Mouse (Mus musculus): ENCODE data around the gene 4930558C23Rik.
"Not testable (repeated sequence)": the region's sequence is repeated elsewhere in the genome, so short reads cannot be mapped to it uniquely, and the experiment has no call there.

The 4930558C23Rik gene

DNA sequence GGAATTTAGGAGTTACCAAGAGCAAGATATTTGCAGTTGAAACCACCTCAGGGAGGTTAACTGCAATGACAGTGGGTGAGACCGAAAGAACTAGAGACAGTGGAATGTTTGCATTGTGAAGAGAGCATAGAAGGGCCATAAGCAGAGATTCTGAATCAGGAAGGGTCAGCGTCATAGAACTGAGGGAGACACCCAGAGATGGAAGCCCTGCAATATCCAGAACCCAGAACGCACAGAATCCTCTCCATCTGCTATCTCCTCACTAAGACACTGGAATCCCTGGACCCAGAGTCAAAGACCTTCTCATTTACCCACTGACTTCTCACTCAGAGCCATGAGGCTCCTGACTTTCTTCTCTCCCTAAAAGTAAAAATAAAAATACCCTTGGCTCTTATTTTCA lies at the start of gene 4930558C23Rik:
Gene 4930558C23Rik (minus strand): TSS at position 101 of the 400 bp plus-strand sequence.
- DNase-seq, result no peak

- DNase-seq, result peak; percentile 14 to 33
Observed at GRCm38 (mm10) chr3:95450915-95451314, 48.3 kb upstream of the 4930558C23Rik start.

DNA sequence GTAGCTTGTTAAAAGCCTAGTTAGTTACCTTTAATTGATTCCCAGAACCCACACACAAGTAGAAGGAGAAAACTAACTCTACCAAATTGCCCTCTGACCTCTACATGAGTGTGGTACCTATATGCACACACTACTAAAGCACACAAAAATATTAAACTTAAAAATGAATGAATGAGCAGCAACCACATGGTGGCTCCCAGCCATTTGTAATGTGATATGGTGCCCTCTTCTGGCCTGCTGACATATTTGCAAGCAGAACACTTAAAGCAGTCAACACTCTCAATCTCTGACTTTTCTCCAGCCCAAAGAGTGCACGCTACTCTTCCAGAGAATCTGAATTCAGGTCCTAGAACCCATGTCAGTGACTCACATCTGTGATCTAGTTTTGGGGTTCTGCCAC lies 47.8 kb upstream of the 4930558C23Rik start:
- DNase-seq, result peak; percentile 27 to 62

- no peak for DNase-seq
Observed at GRCm38 (mm10) chr3:95445311-95445710, 42.7 kb upstream of the 4930558C23Rik start.

- no peak for DNase-seq
Observed at GRCm38 (mm10) chr3:95442406-95443117, 39.9 kb upstream of the 4930558C23Rik start.

DNA sequence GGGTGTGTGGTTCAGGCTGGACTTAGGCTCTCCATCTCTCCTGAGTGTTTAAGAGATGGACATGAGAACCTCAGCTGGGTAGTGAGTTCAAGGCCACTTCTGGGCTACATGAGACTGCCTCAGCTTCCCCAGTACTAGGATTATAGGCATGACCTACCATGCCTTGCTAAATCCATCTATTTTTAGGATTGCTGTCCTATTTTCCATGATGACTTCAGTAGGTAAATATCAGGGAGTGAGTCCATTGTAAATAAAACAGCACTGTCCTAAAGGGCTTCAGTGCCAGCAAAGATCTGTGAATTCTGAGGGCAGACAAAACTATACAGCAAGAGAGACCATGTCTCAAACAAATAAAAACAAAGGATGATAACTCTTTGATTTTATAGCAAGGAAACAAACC lies 37.0 kb upstream of the 4930558C23Rik start:
- no peak for DNase-seq

GRCm38 (mm10) chr3:95438636-95439035 lies 36.0 kb upstream of the 4930558C23Rik start:
- not testable (repeated sequence) for DNase-seq

DNA sequence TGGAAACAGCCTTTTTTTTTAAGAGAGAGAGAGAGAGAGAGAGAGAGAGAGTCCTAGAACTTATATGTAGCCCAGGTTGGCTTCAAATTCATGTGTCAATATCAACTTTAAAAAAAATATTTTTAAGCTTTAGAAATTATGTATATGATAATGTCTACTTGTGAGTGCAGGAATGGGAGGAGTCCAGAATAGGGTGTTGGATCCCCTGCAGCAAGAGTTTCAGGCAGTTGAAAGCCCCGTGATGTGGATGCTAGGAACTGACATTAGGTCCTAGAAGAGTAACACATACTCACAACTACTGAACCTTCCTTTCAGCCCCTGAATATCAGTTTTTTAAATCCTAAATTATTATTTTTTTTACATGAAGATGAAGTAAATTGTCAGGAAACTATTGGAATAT lies 32.9 kb upstream of the 4930558C23Rik start:
- no peak for DNase-seq

DNA sequence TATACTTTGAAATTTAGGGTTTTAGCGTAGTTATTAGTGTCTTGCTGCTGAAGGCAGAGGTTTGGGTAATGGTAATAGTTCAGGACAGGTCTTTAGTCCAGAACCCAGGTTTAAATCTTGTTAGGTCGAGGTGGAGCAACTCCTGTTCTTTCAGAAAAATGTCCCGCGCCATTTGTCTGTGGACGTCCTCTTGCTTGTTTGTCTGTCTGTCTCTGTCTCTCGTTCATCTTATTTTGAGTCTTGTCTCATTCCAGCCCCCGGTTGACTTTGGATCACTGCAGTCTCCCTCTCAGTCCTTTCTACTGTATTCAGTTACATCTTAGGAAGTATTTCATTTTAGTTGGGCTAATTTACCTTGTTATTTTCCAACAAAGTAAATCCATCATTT lies 32.3 kb upstream of the 4930558C23Rik start:
- DNase-seq, result no peak

- DNase-seq, result peak; percentile 93 to 96
Observed at GRCm38 (mm10) chr3:95434136-95434982, 31.7 kb upstream of the 4930558C23Rik start, which contains the start of gene Arnt. Gene Arnt (plus strand): TSS chr3:95434388.

DNA sequence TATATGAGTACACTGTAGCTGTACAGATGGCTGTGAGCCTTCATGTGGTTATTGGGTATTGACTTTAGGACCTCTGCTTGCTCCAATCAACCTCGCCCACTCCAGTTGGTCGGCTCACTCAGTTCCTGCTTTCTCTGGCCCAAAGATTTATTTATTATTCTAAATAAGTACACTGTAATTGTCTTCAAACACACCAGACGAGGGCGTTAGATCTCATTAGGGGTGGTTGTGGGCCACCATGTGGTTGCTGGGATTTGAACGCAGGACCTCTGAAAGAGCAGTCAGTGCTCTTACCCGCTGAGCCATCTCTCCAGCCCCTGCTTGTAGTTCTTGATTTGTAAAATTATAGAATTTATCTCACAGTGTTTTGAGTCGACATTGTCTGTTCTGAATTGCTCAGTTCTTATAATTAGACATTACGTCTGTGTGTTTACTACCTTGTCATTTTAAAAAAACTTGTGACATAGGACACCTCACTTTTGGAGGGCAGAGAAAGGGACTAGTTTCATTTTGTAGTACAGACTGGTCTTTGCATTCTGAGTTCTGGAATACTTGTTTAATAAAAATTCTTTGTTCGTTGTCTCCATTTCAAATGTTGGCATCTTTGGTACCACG lies 30.8 kb upstream of the 4930558C23Rik start:
- no peak for DNase-seq

DNA sequence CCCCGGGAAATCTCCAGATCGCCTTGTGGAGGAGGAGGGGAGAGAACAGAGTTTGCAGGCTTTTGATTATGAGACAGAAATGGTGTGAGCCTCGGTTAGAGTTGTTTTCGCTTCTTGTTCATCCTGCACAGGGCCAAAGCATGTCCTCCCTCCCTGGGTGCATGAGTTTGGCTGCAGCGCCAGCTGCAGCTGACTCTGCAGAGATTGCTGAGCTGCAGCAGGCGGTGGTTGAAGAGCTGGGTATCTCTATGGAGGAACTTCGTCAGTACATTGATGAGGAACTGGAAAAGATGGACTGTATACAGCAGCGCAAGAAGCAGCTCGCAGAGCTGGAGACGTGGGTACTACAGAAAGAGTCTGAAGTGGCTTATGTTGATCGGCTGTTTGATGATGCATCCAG lies 25.8 kb upstream of the 4930558C23Rik start:
- DNase-seq, result not testable (repeated sequence)

DNA sequence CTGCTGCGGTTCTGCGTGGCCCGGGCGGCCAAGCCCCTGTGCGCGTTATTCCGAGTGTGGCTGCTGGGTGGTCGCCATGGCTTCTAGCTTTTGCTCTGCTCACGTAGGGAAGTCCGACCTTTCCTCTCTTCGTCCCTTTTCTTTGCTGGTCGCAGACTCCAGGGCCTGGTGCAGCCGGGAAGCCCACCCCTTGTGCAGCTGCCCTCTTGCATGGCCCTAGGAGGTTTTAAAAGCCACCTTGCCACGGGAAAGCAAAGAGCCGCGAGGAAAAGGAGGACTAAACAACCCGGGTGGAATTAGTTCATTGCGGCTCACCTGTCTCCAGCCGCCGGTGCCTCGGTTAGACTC lies 25.2 kb upstream of the 4930558C23Rik start:
- DNase-seq, result peak in 1 of 2 experiments; percentile 27

GRCm38 (mm10) chr3:95427117-95427890 lies 24.7 kb upstream of the 4930558C23Rik start:
- not testable (repeated sequence) for DNase-seq

DNA sequence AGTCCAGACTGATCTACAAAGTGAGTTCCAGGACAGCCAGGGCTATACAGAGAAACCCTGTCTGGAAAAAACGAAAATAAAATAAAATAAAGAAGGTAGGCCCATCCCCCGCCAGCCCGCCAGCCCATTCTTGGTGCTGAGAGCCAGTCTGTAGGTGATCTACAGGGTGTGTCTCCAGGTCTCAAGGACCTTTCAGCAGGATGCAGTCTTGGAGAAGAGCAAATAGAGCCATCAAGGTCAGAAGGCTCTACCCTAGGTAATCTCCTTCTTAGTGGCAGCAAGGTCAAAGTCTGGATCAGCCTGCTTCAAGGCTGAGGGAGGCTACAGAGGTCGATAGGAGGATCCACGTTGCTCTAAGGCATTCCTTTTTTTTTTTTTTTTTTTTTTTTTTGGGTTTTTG lies 23.8 kb upstream of the 4930558C23Rik start:
- DNase-seq, result not testable (repeated sequence)

DNA sequence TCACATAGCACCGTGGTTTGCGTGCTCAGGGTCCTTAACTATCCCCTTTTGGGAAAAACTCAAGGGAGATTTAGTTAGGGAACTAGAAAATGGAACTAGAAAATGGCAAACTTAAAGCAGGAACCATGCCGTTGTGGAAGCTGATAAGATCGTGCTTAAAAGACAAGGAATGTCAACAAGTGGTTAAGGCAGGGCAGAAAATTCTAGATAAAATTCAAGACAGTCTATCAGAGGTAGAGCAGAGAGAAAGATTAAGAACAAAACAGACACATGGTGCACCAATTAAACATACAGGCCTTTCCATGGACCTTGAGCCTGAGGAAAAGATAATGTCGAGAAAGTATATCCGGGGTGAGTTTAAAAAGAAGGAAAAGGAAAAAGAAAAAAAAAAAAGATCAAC lies 15.2 kb upstream of the 4930558C23Rik start:
- DNase-seq, result no peak

GRCm38 (mm10) chr3:95412268-95412667 lies 9.6 kb upstream of the 4930558C23Rik start:
- DNase-seq, result no peak

GRCm38 (mm10) chr3:95408852-95409251 lies 6.2 kb upstream of the 4930558C23Rik start:
- no peak for DNase-seq

DNA sequence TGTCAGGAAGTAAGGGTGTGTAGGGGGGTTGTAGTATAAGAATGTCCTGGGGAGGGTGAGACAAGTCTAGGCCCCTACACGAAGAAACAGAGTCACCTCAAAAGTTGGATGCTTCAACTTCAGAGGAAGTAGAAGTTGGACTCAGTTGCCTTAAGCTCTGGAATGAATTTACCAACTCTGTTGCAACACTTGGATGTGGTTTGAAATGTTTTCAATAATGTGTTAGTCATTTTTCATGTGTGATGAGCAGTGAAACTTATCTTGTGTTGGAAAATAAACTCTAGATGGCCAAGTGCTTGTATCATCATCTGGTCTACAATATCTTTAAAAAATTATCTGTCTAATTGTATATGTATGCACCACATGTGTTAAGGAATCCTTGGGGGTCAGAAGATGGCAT lies 5.1 kb upstream of the 4930558C23Rik start:
- no peak for DNase-seq

DNA sequence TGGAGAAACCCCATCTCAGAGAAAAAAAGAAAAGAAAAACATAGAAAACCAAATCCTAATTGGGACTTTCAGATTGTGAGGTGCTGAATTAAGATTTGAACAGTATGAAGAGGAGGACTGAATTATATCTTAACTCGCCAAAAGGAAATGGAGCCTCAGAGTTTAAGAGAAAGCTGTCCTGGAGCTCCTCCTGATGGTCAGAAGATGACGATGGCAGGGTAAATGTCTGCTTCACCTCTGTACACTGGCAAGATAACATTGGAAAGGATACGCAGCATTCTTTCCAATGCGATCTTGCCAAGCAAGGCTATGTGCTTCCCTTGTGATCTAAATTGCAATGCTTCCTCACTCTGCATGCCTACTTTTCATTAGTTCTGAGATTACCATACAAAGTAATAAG lies 8.3 kb downstream of the 4930558C23Rik start:
- peak in 1 of 2 experiments; percentile 15 for DNase-seq

DNA sequence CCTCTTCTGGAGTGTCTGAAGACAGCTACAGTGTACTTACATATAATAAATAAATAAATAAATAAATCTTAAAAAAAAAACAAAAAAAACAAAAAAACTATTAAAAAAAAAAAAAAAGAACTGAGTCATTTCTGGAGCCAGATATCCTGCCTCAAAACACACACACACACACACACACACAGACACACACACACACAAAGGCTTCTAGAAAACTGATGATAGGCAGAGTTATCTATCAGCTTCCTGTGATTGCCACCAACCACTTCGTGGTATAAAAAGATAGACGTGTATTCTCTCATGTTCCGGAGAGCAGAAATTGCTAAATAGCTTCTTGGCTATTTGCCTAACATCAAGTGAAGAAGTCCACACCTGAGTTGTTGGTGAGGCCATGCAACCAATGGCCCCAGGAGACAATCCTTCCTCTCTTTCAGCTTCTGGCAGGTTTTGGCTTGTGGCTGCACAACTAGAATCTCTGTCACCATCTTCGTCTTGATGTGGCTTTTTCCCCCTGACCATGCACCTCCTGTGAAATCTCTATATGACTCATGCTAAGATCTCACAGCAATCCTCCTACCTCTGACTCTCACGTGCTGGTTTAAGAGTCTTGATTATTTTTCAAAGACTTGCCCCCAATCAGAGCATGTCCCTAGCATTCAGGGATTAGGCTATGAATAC lies 17.1 kb downstream of the 4930558C23Rik start:
- no peak for DNase-seq

DNA sequence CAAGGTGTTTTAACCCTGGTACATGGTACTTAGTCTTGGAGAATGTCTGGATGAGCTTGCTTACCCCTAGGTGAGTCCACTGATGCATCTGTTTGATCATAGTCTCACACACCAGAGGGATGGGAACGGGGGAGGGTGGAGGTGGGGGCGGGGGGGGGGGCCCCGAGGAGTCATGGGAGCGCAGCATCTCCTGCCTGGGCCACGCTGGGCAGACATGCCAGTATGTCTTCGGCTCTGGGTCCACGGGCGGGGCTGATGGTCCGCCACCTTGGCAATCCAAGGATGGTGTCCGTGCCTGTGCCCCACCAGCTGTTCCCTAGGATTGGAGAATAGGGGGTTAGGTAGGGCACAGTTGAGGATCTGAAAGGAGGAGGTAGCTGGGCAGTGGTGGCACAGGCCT lies 29.4 kb downstream of the 4930558C23Rik start:
- DNase-seq, result no peak
